In the genomic region with DNA sequence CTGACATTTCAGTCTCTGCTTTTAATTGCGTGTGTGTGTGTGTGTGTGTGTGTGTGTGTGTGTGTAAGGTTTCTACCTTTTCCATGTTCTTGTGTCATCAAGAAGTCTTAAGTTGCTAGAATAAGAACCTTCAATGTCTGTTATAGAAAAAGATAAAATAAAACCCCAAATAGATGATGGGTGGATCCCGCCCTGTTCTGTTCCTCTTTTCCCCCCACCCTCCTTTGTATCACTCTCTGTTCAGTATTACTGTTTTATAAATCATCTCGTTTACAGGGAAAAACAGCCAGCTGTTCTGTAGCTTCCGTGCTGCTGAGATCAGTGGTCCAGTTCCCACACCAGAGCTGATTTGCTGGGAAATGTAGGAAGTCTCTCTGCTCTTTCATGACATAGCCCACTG, we compare ENCODE assay signal across 22 mouse cellular contexts. TPM values are rescaled to one million over a fixed set of nuclear protein-coding genes. Genes with fewer than 3 reads are reported as not detected.
DNase-seq lines count a peak whose midpoint lies in the region; ATAC-seq and TF ChIP-seq lines count a peak whose summit lies in the region.
"Had no signal": no experiment of that assay in that cellular context is flagged by ENCODE, and none has a peak within 500 bp of the region (broad histone marks: within the 10 kb centered on the region; RNA-seq: fewer than 3 reads in every experiment).

No protein-coding gene starts in this region.

- no peak overlapping the region for H3K9ac ChIP-seq in forebrain, postnatal 0 days
- H3K9ac ChIP-seq: embryonic facial prominence, embryonic 13.5 days; embryonic facial prominence, embryonic 15.5 days; forebrain, embryonic 12.5 days had no signal

- no peak overlapping the region for H3K4me3 ChIP-seq in brown adipose tissue, adult 24 weeks (ENCODE audit: insufficient read depth, low read depth, low read length)
- no peak overlapping the region for H3K4me3 ChIP-seq in forebrain, postnatal 0 days (ENCODE audit: low read depth, low read length)
- H3K4me3 ChIP-seq: embryonic facial prominence, embryonic 13.5 days; embryonic facial prominence, embryonic 15.5 days; erythroblast, embryonic 14.5 days; forebrain, embryonic 10.5 days; forebrain, embryonic 12.5 days had no signal

- 64% methylated on average over 4 of the region's 4 CpGs for WGBS in forebrain, postnatal 0 days

- no peak overlapping the region for H3K4me2 ChIP-seq in forebrain, postnatal 0 days (ENCODE audit: low read depth)
- H3K4me2 ChIP-seq: embryonic facial prominence, embryonic 13.5 days; embryonic facial prominence, embryonic 15.5 days; forebrain, embryonic 12.5 days had no signal

- H3K9me3 ChIP-seq in forebrain, postnatal 0 days (ENCODE audit: low read length) = no peaks in the 10 kb centered on the region
- H3K9me3 ChIP-seq: embryonic facial prominence, embryonic 13.5 days; embryonic facial prominence, embryonic 15.5 days; forebrain, embryonic 10.5 days; forebrain, embryonic 12.5 days had no signal

- peak overlapping the region; percentile 36; the same call in 1 of the 2 replicates for H3K27ac ChIP-seq in brown adipose tissue, adult 24 weeks (replicated peaks; ENCODE audit: low read depth, low read length)
- H3K27ac ChIP-seq in forebrain, postnatal 0 days (ENCODE audit: low read depth, low read length) = no peak overlapping the region
- H3K27ac ChIP-seq: embryonic facial prominence, embryonic 13.5 days; embryonic facial prominence, embryonic 15.5 days; forebrain, embryonic 10.5 days; forebrain, embryonic 12.5 days had no signal

- H3K4me1 ChIP-seq in brown adipose tissue, adult 24 weeks (ENCODE audit: control insufficient read depth, insufficient read depth, insufficient read length, low read length) = no peaks in the 10 kb centered on the region
- no peaks in the 10 kb centered on the region for H3K4me1 ChIP-seq in forebrain, postnatal 0 days (ENCODE audit: insufficient read depth)
- H3K4me1 ChIP-seq: embryonic facial prominence, embryonic 13.5 days; embryonic facial prominence, embryonic 15.5 days; forebrain, embryonic 10.5 days had no signal

- peak; percentile 26 for DNase-seq in MEL-GATA-1-ER (ENCODE audit: extremely low read depth, low read depth)
- DNase-seq in cerebellum, postnatal 14 days = no peak
- no peak for DNase-seq in layer of hippocampus, adult 9-11 months
- no peak for DNase-seq in forebrain, postnatal 0 days
- DNase-seq: adrenal gland, adult 2 months; adrenal gland, postnatal 10 days; adrenal gland, postnatal 25 days; cerebellum, adult 11-12 months; cerebellum, adult 2 months; cerebellum, adult 9-10 months; cerebellum, postnatal 10 days; cerebellum, postnatal 36 days; embryo, embryonic 11 days had no signal

- H3K27me3 ChIP-seq in forebrain, postnatal 0 days (ENCODE audit: insufficient read depth, low read length) = no peaks in the 10 kb centered on the region
- H3K27me3 ChIP-seq: embryonic facial prominence, embryonic 13.5 days; embryonic facial prominence, embryonic 15.5 days; forebrain, embryonic 12.5 days had no signal

- H3K36me3 ChIP-seq in forebrain, postnatal 0 days (ENCODE audit: insufficient read depth) = no peaks in the 10 kb centered on the region
- H3K36me3 ChIP-seq: embryonic facial prominence, embryonic 13.5 days; embryonic facial prominence, embryonic 15.5 days; forebrain, embryonic 10.5 days; forebrain, embryonic 12.5 days had no signal

- ATAC-seq in megakaryocyte, adult 5-6 weeks (ENCODE audit: poor library complexity, severe bottlenecking) = peak; percentile 31; the same call in 1 of the 2 replicates
- no peak for ATAC-seq in forebrain, postnatal 0 days
- ATAC-seq: forebrain, embryonic 14.5 days; forebrain, embryonic 16.5 days had no signal

- TF ChIP-seq CTCF in forebrain, postnatal 0 days (IDR thresholded peaks at IDR 0.05; ENCODE audit: low read depth) = no peak

RNA-seq across cellular contexts. Expression of a gene that starts 9.3 kb away (rescaled TPM):
- polyA plus RNA-seq in brown adipose tissue, adult 24 weeks (2012; ENCODE audit: insufficient read depth, insufficient read length, missing spikeins) = 22.8 and 33.7 TPM in 2 replicates
- total RNA-seq in megakaryocyte, adult 5-6 weeks (2015) = 68.2 and 77.1 TPM in 2 replicates
- 45.7 and 50.0 TPM in 2 replicates for total RNA-seq in megakaryocyte, adult 5-6 weeks (2017)
- total RNA-seq in forebrain, postnatal 0 days (2014; rRNA removed) = 48.6 and 52.2 TPM in 2 replicates
- polyA plus RNA-seq in forebrain, postnatal 0 days (2015; fragmentation: Nextera tagmentation; extraction: Ambion mirVana) = 6.9 and 11.6 TPM in 2 replicates
